Mouse (Mus musculus): Measurements from ENCODE around the gene Alkbh5. TPM values are rescaled to one million over a fixed set of nuclear protein-coding genes. Genes with fewer than 3 reads are reported as not detected.

Alkbh5 gene
- total RNA-seq (2021): 10 to 100 TPM; 49.7 to 54.1 TPM

DNA sequence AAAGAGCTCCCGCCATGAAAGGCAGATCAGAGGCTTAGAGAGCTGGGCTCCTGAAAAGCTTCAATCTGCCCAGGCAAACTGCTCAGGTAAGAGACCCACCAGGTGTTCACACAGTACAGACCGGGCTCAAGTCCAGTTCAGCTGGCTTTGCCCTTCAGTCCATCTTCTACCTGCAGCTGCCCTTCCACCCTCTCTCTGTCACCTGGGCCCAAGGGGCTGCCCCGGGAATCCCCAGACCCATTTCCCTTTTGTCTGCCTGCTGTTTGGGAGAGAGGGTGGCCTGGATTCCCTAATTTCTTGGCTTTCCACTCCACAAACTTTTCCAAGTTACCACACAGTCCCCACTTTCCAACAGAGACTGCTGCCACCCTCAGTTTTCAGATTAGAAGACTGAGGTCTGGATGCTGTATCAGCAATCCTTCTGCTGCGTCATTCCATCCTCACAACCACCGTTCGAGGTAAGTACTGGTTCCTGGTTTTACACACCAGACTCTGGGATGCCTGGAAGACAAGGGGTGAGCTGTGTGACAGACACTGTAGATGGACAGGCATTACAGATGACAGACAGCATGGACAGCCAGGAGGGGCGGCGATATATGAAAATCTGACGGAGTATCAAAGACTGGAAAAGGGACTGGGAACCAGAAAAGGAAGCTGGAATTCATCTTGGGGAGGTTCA, at the start of gene Alkbh5:
Gene Alkbh5, plus strand, starts transcription at position 202 of the 679 bp plus-strand sequence.
- peak; percentile 25 to 33 for DNase-seq (ENCODE audit: extremely low spot score in 1 of 2, low spot score in 1 of 2)

DNA sequence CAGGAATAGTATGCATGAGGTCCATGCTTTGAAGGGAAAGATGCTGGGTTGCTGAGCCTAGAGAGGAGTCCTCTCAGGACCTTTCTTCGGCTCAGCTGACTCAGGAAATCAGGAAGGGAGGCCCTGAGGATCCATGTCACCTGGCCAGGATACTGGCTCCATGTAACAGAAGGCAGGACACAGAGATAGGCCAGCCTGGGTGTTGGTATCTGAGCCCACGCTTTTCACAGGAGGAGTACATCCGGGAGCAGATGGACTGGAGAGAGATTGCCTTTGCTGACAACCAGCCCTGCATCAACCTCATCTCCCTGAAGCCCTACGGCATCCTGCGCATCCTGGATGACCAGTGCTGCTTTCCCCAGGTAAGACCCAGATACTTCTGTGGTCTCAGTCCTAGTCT, 43.5 kb upstream of the Alkbh5 start:
- no peak for DNase-seq (ENCODE audit: extremely low spot score in 1 of 2, low spot score in 1 of 2)

DNA sequence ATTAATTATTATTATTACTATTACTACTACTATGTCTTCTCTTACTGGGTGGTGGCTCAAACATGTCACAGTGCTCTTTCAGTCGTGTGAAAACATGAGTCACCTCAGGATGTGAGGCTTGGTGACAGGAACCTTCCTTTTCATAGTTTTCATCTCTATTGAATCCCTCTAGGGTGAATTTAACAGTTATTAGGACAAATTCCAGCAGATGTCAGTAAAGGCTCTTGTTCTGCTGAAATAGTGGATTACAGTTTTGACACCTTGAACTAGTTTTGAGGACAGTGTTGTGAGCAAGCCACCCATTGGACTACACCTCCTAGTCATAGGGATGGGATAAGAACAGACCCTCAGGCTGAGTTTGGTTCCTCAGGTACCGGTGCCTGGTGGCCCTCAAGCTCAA, 40.5 kb upstream of the Alkbh5 start:
- DNase-seq (ENCODE audit: extremely low spot score in 1 of 2, low spot score in 1 of 2): no peak

DNA sequence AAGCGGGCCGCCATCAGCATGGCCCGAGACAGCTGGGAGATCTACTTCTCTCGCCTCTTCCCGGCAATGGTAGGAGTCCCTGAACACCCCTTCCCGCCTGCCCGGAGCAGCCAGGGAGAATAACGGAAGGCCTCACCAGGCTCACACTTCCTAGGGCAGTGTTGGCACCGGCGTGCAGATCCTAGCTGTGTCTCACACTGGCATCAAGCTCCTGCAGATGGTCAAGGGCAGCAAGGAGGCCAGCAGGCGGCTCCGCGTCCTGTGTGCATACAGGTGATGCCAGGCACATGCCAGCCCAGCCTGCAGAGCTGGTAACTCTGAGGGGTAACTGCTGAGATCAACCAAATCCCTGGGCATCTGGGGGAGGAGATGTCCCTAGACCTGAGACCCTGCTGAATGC, 28.9 kb upstream of the Alkbh5 start:
- DNase-seq (ENCODE audit: extremely low spot score in 1 of 2, low spot score in 1 of 2): no peak

DNA sequence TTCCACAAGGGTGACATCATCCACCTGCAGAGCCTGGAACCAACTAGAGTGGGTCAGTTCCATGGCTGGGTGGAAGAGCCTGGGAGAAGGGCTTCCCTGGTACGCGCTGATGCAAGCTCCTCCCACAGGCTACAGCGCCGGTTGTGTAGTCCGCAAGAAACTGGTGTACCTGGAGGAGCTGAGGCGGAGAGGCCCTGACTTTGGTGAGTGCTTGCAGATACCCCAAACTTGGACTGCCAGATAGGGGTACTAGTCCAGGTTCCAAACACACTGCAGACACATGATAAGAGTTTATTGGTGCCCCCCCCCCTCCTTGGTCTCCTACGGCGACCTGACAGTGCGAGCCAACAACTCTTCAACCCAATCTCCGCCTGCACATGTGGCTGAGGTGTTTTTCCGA, 27.2 kb upstream of the Alkbh5 start:
- no peak for DNase-seq (ENCODE audit: extremely low spot score in 1 of 2, low spot score in 1 of 2)

DNA sequence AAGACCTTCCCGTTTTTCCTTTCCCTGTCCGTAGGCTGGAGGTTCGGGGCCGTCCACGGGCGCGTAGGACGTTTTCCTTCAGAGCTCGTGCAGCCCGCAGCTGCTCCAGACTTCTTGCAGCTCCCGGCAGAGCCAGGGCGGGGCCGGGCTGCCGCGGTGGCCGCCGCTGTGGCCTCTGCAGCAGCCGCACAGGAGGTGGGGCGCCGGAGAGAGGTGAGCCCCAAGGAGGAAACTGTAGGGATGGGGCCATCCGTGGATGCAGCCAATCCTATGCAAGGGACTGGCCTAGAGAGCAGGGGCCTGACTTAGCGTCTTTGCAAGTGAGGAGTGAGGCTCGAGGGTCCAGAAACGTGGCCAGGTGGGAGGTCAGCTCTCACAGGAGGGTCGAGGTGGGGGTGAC, 26.7 kb upstream of the Alkbh5 start:
- no peak for DNase-seq (ENCODE audit: extremely low spot score in 1 of 2, low spot score in 1 of 2)

DNA sequence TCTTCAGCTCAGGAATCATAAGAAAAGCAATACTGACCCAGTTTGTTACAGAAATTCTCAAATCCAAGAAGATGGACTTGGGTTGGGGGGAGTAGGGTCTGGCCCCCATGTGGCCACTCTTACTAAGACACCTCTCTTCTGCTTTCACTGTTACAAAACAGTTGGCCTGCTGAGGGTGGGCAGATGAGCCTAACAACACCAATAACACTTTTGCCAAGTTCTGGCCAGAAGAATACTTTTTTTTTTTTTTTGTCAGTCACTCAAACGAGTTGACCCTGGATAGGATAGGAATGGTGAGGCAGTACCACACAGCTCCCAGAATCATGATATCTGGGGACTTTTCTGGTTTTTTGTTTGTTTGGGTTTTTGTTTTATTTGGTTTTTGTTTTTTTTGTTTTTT, 24.3 kb upstream of the Alkbh5 start:
- no peak for DNase-seq (ENCODE audit: extremely low spot score in 1 of 2, low spot score in 1 of 2)

DNA sequence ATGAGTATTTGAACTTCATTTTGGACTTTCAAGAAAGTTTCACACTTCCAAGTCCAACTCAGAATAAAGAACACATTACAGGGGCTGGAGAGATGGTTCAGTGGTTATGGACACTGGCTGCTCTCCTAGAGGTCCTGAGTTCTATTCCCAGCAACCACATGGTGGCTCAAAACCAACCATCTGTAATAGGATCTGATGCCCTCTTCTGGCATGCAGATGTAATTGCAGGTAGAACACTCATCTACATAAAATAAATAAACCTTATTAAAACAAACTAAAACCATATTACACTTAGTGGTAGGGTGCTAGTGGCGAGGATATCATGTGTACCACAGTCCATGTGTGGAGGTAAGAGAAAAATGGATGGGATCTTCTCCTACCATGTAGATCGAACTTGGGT, 23.7 kb upstream of the Alkbh5 start:
- DNase-seq (ENCODE audit: extremely low spot score in 1 of 2, low spot score in 1 of 2): no peak

DNA sequence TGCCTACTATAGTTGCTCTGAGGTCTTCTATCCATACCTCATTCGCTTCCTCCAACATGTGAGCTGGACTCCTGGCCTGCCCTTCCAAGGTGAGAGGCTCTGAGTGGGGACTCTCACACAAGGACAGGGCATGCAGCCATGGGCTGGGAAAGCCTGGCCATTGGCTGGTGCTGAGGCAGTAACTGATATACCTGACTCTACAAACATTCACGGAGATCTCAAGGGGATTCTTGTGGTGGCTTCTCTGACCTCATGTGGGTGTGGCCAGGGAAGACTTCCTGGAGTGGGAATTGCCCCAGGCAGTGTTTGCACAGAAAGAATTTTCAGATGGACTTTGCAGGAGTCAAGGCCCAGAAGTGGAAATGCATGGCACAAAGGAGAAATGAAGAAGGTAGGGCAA, 21.2 kb upstream of the Alkbh5 start:
- DNase-seq (ENCODE audit: extremely low spot score in 1 of 2, low spot score in 1 of 2): no peak

DNA sequence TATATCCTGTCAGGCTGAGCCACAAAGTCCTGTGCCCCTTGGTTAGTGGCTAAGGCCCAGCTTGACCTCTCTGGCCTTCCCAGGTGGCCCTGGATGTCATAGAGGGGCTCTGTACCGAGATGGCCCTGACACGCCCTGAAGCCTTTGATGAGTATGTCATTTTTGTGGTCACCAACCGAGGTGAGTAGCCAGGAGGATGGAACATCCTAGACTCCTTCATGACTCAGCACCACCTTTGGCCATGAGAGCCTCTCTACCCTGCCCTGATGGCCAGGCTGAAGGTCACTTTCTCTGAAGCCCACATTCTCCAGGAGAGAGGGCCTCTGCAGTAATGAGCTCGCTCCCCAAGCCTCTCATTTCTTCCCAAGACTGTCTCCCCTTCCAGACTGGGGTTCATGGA, 17.9 kb upstream of the Alkbh5 start:
- DNase-seq (ENCODE audit: extremely low spot score in 1 of 2, low spot score in 1 of 2): no peak

DNA sequence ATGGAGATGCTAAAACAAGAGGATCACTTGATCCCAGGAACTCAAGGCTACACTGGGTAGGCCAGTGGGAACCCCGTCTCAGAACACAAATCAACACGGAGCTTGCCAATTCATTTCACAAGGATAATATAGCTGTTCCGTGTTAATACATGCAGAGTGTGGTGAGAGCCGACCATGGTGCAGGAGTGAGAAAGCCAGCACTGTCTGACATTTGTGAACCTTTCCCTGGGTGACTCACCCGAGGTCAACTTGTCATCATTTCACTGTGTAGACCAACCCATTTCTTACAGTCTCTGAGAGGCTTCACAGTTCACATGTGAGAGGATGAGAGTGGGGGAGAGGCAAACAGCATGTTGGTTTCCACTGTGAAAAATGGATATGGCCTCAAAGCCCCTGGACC, 14.2 kb upstream of the Alkbh5 start:
- DNase-seq (ENCODE audit: extremely low spot score in 1 of 2, low spot score in 1 of 2): no peak

DNA sequence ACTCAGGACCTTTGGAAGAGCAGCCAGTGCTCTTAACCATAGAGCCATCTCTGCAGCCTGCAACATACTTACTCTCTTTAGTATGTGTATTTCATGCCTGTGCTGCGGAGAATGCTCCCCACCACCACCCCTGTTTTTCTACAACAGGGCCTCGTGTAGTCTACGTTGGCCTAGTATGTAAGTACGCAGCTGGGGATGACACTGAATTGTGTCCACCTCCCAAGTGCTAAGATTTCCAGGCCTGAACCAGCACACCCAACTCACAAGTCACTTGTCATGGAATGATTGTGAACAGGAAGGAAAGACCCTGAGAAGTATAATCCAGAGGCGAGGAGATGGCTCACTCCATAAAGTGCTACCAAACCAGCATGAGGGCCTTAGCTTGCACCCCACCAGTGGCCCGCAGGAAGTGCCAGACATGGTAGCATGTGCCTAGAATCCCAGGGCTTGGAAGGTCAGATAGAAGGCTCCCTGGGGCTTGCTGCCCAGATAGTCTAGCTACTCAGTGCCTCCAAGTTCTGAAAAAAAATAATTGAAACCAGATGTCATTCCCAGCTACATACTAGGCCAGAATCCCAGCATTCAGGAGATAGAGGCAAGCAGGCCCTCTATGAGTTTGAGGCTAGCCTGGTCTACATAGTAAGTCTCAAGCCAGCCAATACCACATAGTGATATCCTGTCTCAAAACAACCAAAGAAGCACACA, 13.4 kb upstream of the Alkbh5 start:
- no peak for DNase-seq (ENCODE audit: extremely low spot score in 1 of 2, low spot score in 1 of 2)

DNA sequence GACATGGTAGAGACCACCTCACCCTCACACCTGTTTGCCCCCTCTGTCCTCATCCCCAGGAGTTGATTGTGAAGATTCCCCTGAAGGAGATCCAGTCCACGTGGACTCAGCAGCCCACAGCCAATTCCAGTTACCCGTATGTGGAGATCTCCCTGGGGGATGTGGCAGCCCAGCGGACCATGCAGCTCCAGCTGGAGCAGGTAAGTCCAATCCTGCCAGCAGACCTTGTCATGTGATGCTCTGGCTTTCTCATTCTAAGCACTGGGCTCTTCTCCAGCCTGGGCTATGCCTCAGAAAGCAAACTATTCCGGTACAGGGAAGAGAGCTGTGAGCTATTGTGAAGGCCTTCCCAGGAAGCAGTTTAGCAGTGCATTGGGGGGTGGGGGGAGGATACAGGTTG, 9.7 kb upstream of the Alkbh5 start:
- DNase-seq (ENCODE audit: extremely low spot score in 1 of 2, low spot score in 1 of 2): no peak

DNA sequence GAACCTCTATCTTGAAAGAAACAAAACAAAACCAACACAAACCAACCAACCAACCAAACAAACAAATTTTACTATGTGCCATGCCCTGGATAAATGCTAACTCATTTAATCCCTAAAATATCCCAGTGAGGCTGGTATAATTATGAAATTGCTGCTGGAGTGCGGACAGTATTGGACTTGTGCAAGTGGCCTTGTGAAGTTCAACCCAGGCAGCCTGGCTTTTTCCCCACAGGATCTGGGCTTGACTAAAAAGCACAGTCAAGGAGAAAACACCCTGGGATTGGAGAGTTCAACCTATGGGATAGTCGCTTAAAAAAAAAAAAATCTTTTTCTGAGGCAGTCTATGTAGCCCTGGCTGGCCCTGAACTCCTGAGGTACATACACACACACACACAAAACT, 505 bp upstream of the Alkbh5 start:
- DNase-seq (ENCODE audit: extremely low spot score in 1 of 2, low spot score in 1 of 2): no peak

DNA sequence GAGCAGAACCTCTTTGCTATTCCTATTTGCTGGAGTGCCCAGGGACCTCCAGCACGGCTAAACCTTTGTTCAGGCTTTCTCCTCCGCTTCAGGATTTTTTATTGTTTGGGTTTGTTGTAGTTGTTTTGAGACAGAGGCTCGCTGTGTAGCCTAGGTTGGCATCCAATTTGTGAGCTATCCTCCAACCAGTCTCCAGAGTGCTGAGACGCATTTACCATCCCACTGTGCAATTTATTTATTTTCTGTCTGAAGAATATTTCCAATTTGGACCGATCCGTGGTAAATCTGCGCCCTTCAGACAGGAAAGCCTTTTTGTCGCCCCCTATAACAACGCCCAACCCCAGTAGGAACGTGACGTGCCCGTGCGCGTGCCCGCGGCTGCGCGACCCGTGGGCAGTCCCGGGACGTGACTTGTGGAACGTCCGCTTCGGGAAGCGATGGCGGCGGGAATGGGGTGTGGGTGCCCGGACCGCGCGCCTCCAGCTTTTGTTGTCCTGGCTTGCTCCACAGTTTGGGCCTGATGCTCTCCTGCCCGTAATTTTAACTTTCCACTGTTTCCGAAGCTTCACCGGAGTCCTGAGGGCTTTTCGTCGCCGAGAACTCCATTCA, 782 bp downstream of the Alkbh5 start:
- peak; percentile 84 to 87 for DNase-seq (ENCODE audit: extremely low spot score in 1 of 2, low spot score in 1 of 2)

DNA sequence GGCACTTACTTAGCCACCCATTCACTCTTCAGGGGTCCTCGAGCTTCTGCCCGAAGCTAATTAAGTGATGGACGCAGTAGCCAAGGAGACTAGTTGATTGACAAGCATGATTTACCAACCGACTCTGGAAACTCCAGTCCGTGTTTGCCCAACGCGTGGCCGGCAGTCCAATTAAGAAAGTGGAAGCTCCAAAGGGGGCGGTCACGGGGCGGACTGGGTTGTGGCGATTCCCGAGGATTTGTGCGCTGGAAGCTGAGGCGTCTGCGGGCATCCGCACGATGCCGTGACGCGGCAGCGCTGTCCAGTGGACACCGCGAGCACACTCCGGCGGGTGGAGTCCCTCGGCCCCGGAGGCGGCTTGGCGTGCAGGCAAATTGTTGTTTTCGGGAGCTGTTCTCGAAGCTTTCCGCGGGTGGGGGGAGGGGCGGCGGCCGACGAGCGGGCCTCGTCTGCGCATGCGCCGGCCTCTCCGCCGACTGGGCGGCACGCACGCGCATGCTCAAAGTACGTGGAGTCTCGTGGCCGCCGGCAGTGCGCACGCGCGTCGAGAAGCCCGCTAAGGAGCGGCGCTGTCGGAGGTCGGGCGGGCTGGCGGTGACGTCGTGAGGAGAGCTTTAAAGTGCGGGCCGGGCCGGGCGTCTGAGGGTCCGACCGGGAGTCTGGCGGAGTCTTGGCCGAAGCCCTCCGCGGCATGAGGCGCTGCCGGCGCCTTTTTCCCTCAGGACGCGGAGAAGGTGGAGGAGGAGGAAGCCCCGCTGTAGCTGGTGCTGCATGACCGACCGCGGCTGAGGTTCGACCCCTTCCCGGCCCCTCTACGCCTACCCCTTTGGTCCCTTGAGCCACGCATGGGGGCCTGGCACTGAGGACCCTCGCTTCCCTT, 1.5 kb downstream of the Alkbh5 start:
- peak; percentile 89 to 94 for DNase-seq (ENCODE audit: extremely low spot score in 1 of 2, low spot score in 1 of 2)

DNA sequence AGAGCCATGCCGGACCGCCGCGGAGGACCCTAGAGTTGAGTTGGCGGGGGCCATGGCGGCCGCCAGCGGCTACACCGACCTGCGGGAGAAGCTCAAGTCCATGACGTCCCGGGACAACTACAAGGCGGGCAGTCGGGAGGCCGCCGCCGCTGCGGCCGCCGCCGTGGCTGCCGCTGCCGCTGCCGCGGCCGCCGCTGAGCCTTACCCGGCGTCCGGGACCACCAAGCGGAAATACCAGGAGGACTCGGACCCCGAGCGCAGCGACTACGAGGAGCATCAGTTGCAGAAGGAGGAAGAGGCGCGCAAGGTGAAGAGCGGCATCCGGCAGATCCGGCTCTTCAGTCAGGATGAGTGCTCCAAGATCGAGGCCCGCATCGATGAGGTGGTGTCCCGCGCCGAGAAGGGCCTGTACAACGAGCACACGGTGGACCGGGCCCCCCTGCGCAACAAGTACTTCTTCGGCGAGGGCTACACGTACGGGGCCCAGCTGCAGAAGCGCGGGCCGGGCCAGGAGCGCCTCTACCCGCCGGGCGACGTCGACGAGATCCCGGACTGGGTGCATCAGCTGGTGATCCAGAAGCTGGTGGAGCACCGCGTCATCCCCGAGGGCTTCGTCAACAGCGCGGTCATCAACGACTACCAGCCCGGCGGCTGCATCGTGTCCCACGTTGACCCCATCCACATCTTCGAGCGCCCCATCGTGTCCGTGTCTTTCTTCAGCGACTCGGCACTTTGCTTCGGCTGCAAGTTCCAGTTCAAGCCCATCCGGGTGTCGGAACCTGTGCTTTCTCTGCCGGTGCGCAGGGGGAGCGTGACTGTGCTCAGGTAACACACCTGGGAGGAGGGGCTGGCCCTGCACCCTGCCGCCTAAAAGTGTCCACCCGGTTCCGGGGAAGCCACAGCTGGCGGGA, 2.4 kb downstream of the Alkbh5 start:
- DNase-seq (ENCODE audit: extremely low spot score in 1 of 2, low spot score in 1 of 2): peak in 1 of 2 experiments; percentile 20

DNA sequence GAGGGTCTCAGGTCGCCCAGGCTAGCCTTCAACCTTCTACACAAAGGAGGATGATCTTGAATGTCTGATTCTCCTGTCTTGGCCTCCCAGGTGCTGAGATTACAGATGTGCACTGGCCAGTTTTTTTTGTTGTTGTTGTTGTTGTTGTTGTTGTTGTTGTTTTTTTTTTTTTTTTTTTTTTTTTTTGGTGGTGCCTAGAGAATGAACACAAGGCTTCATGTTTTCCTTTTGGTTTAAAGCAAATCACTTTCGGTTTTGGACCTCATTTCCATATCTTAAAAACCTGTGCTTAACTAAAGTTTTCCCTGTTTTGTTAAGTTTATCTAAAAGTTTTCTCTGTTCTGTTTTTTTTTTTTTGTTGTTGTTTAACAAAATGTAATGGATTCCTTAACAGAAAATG, 3.4 kb downstream of the Alkbh5 start:
- DNase-seq (ENCODE audit: extremely low spot score in 1 of 2, low spot score in 1 of 2): no peak

DNA sequence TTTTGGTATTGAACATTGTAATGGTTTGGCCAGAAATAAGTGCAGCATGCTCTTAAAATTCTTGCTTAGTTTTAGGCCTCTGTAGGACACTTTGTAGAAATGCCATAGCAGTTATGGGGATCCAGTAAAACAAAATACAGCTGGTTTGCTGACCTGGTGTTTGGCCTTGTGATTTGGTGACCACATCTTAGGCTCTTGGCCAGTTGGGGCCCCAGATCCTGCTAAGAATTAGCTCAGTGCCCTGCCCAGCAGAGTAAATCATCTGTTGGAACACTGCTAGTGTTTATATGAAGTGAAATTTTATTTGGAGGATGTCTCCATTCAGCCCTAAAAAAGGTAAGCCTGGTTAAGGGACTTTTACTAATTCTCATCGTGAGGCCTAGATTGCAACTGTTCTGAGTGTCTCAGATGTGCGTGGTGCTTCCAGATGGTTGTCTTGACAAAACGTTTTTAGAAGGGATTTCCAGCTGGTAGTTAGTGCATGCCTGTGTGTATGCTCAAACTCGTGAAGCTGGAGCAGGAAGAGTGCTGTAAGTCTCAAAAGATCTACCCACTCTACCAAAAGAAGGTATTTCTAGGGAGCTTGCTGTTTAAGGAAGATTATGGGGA, 3.9 kb downstream of the Alkbh5 start:
- no peak for DNase-seq (ENCODE audit: extremely low spot score in 1 of 2, low spot score in 1 of 2)

Data from layer of hippocampus, postnatal 25 days (tissue).